Mouse (Mus musculus): ENCODE measurements around the gene Fam170b. TPM values are rescaled to one million over a fixed set of nuclear protein-coding genes. Genes with fewer than 3 reads are reported as not detected.

Fam170b gene
- polyA plus RNA-seq, 1 experiment from 2014 or later: not detected

GRCm38 (mm10) chr14:32822812-32823211, 10.9 kb upstream of the Fam170b start:
- WGBS (ENCODE audit: insufficient replicate concordance): 76% methylated on average over 4 of the region's 4 CpGs
- no peak overlapping the region for H3K9ac ChIP-seq (ENCODE audit: low read depth, low read length)
- H3K36me3 ChIP-seq (ENCODE audit: control insufficient read depth, insufficient read depth, low read length): no peaks in the 10 kb centered on the region
- H3K4me1 ChIP-seq (ENCODE audit: control insufficient read depth, insufficient read depth, low read length): peaks cover 19% of the 10 kb centered on the region
- no peaks in the 10 kb centered on the region for H3K27me3 ChIP-seq (ENCODE audit: control insufficient read depth, insufficient read depth, low read length)
- no peak overlapping the region for H3K27ac ChIP-seq (ENCODE audit: low read depth, low read length)
- no peak for ATAC-seq (replicated peaks; ENCODE audit: insufficient number of reproducible peaks, low FRiP score, low TSS enrichment)
- H3K9me3 ChIP-seq (replicated peaks; ENCODE audit: control insufficient read depth, low read length): no peaks in the 10 kb centered on the region
- no peak overlapping the region for H3K4me2 ChIP-seq
- no peak overlapping the region for H3K4me3 ChIP-seq (ENCODE audit: low read depth, low read length)

GRCm38 (mm10) chr14:32823861-32824260, 9.9 kb upstream of the Fam170b start:
- no peak overlapping the region for H3K27ac ChIP-seq (ENCODE audit: low read depth, low read length)

GRCm38 (mm10) chr14:32824267-32825150, 9.3 kb upstream of the Fam170b start:
- Histone ChIP-seq H3K9ac (ENCODE audit: low read depth, low read length) (no peak overlapping the region), H3K27me3 (ENCODE audit: control insufficient read depth, insufficient read depth, low read length) (no peaks in the 10 kb centered on the region), H3K36me3 (ENCODE audit: control insufficient read depth, insufficient read depth, low read length) (no peaks in the 10 kb centered on the region), H3K27ac (ENCODE audit: low read depth, low read length) (no peak overlapping the region), H3K4me3 (ENCODE audit: low read depth, low read length) (no peak overlapping the region), H3K9me3 (replicated peaks; ENCODE audit: control insufficient read depth, low read length) (no peaks in the 10 kb centered on the region), H3K4me1 (ENCODE audit: control insufficient read depth, insufficient read depth, low read length) (peaks cover 25% of the 10 kb centered on the region), H3K4me2 (no peak overlapping the region)
- no peak for ATAC-seq (replicated peaks; ENCODE audit: insufficient number of reproducible peaks, low FRiP score, low TSS enrichment)
- WGBS (ENCODE audit: insufficient replicate concordance): 58% methylated on average over 14 of the region's 14 CpGs

More at GRCm38 (mm10) chr14:32823861-32824260, 9.9 kb upstream of the Fam170b start:
- WGBS (ENCODE audit: insufficient replicate concordance): 76% methylated on average over 3 of the region's 3 CpGs
- H3K4me1 ChIP-seq (ENCODE audit: control insufficient read depth, insufficient read depth, low read length): peaks cover 25% of the 10 kb centered on the region
- no peak overlapping the region for H3K4me2 ChIP-seq
- no peak for ATAC-seq (replicated peaks; ENCODE audit: insufficient number of reproducible peaks, low FRiP score, low TSS enrichment)
- H3K36me3 ChIP-seq (ENCODE audit: control insufficient read depth, insufficient read depth, low read length): no peaks in the 10 kb centered on the region
- no peaks in the 10 kb centered on the region for H3K27me3 ChIP-seq (ENCODE audit: control insufficient read depth, insufficient read depth, low read length)
- H3K4me3 ChIP-seq (ENCODE audit: low read depth, low read length): no peak overlapping the region
- no peak overlapping the region for H3K9ac ChIP-seq (ENCODE audit: low read depth, low read length)
- no peaks in the 10 kb centered on the region for H3K9me3 ChIP-seq (replicated peaks; ENCODE audit: control insufficient read depth, low read length)

- ATAC-seq (replicated peaks; ENCODE audit: insufficient number of reproducible peaks, low FRiP score, low TSS enrichment): 0 out of 2 replicates have a peak, but pooled peaks have one; percentile 42
- no peaks in the 10 kb centered on the region for H3K27me3 ChIP-seq (ENCODE audit: control insufficient read depth, insufficient read depth, low read length)
- H3K9me3 ChIP-seq (replicated peaks; ENCODE audit: control insufficient read depth, low read length): 0 out of 2 replicates have a peak, but pooled peaks cover 2% of the 10 kb centered on the region
- WGBS (ENCODE audit: insufficient replicate concordance): 9% methylated on average over 11 of the region's 11 CpGs
- no peak overlapping the region for H3K27ac ChIP-seq (ENCODE audit: low read depth, low read length)
- H3K9ac ChIP-seq (ENCODE audit: low read depth, low read length): no peak overlapping the region; the same call in 1 of the 2 replicates
- peak overlapping the region; percentile 42 for H3K4me2 ChIP-seq
- H3K4me3 ChIP-seq (ENCODE audit: low read depth, low read length): no peak overlapping the region
- H3K36me3 ChIP-seq (ENCODE audit: control insufficient read depth, insufficient read depth, low read length): no peaks in the 10 kb centered on the region
- H3K4me1 ChIP-seq (ENCODE audit: control insufficient read depth, insufficient read depth, low read length): peaks cover 25% of the 10 kb centered on the region
Observed at GRCm38 (mm10) chr14:32825426-32826032, 8.2 kb upstream of the Fam170b start.

- no peak overlapping the region for H3K27ac ChIP-seq (ENCODE audit: low read depth, low read length)
- H3K27me3 ChIP-seq (ENCODE audit: control insufficient read depth, insufficient read depth, low read length): no peaks in the 10 kb centered on the region
- peaks cover 25% of the 10 kb centered on the region for H3K4me1 ChIP-seq (ENCODE audit: control insufficient read depth, insufficient read depth, low read length)
- no peak overlapping the region for H3K4me2 ChIP-seq
- H3K4me3 ChIP-seq (ENCODE audit: low read depth, low read length): no peak overlapping the region
- H3K9me3 ChIP-seq (replicated peaks; ENCODE audit: control insufficient read depth, low read length): 0 out of 2 replicates have a peak, but pooled peaks cover 2% of the 10 kb centered on the region
- WGBS (ENCODE audit: insufficient replicate concordance): 65% methylated on average over 4 of the region's 4 CpGs
- H3K36me3 ChIP-seq (ENCODE audit: control insufficient read depth, insufficient read depth, low read length): no peaks in the 10 kb centered on the region
- no peak for ATAC-seq (replicated peaks; ENCODE audit: insufficient number of reproducible peaks, low FRiP score, low TSS enrichment)
- no peak overlapping the region for H3K9ac ChIP-seq (ENCODE audit: low read depth, low read length)
Observed at GRCm38 (mm10) chr14:32827165-32827564, 6.6 kb upstream of the Fam170b start.

- H3K9me3 ChIP-seq (replicated peaks; ENCODE audit: control insufficient read depth, low read length): 0 out of 2 replicates have a peak, but pooled peaks cover 2% of the 10 kb centered on the region
- peaks cover 25% of the 10 kb centered on the region for H3K4me1 ChIP-seq (ENCODE audit: control insufficient read depth, insufficient read depth, low read length)
- no peak overlapping the region for H3K9ac ChIP-seq (ENCODE audit: low read depth, low read length)
- H3K4me2 ChIP-seq: no peak overlapping the region
- ATAC-seq (replicated peaks; ENCODE audit: insufficient number of reproducible peaks, low FRiP score, low TSS enrichment): no peak
- H3K36me3 ChIP-seq (ENCODE audit: control insufficient read depth, insufficient read depth, low read length): no peaks in the 10 kb centered on the region
- H3K4me3 ChIP-seq (ENCODE audit: low read depth, low read length): no peak overlapping the region
- peak overlapping the region; percentile 1; the same call in 1 of the 2 replicates for H3K27ac ChIP-seq (ENCODE audit: low read depth, low read length)
- H3K27me3 ChIP-seq (ENCODE audit: control insufficient read depth, insufficient read depth, low read length): no peaks in the 10 kb centered on the region
- WGBS (ENCODE audit: insufficient replicate concordance): 51% methylated on average over 6 of the region's 6 CpGs
Observed at GRCm38 (mm10) chr14:32827994-32828650, 5.6 kb upstream of the Fam170b start.

GRCm38 (mm10) chr14:32835181-32835580, 1.4 kb downstream of the Fam170b start:
- Histone ChIP-seq H3K4me2 (no peak overlapping the region), H3K9ac (ENCODE audit: low read depth, low read length) (no peak overlapping the region), H3K9me3 (replicated peaks; ENCODE audit: control insufficient read depth, low read length) (0 out of 2 replicates have a peak, but pooled peaks cover 1% of the 10 kb centered on the region), H3K4me3 (ENCODE audit: low read depth, low read length) (no peak overlapping the region), H3K27me3 (ENCODE audit: control insufficient read depth, insufficient read depth, low read length) (peaks cover 2% of the 10 kb centered on the region; the same call in 1 of the 2 replicates), H3K27ac (ENCODE audit: low read depth, low read length) (no peak overlapping the region), H3K36me3 (ENCODE audit: control insufficient read depth, insufficient read depth, low read length) (no peaks in the 10 kb centered on the region), H3K4me1 (ENCODE audit: control insufficient read depth, insufficient read depth, low read length) (no peaks in the 10 kb centered on the region)
- 68% methylated on average over 14 of the region's 14 CpGs for WGBS (ENCODE audit: insufficient replicate concordance)
- ATAC-seq (replicated peaks; ENCODE audit: insufficient number of reproducible peaks, low FRiP score, low TSS enrichment): no peak

- no peak overlapping the region for H3K4me2 ChIP-seq
- H3K27me3 ChIP-seq (ENCODE audit: control insufficient read depth, insufficient read depth, low read length): peaks cover 2% of the 10 kb centered on the region; the same call in 1 of the 2 replicates
- no peaks in the 10 kb centered on the region for H3K9me3 ChIP-seq (replicated peaks; ENCODE audit: control insufficient read depth, low read length)
- ATAC-seq (replicated peaks; ENCODE audit: insufficient number of reproducible peaks, low FRiP score, low TSS enrichment): no peak
- no peak overlapping the region for H3K9ac ChIP-seq (ENCODE audit: low read depth, low read length)
- H3K36me3 ChIP-seq (ENCODE audit: control insufficient read depth, insufficient read depth, low read length): no peaks in the 10 kb centered on the region
- H3K4me3 ChIP-seq (ENCODE audit: low read depth, low read length): no peak overlapping the region
- H3K27ac ChIP-seq (ENCODE audit: low read depth, low read length): no peak overlapping the region
- WGBS (ENCODE audit: insufficient replicate concordance): 81% methylated on average over 14 of the region's 14 CpGs
- no peaks in the 10 kb centered on the region for H3K4me1 ChIP-seq (ENCODE audit: control insufficient read depth, insufficient read depth, low read length)
Observed at GRCm38 (mm10) chr14:32835596-32835995, 1.8 kb downstream of the Fam170b start.

Data from heart, embryonic 11.5 days (tissue).